Mouse (Mus musculus) liver, adult 2 months (tissue): ENCODE measurements around the gene Filip1.

ENCODE experiments used
- CTCF ChIP-seq: fragments of 200-500 bp; IDR thresholded peaks from 2 replicates; pipeline ENCODE4 v1.5.1; 2011; ENCODE audit warnings: low read depth, low read length, control low read depth
- POLR2A ChIP-seq: fragments of 200-500 bp; IDR thresholded peaks from 2 replicates; pipeline ENCODE4 v1.6.1; 2011; ENCODE audit warnings: low read length, control low read depth; ENCODE audit not compliant: insufficient read depth; ENCODE audit errors: extremely low read depth

- TF ChIP-seq POLR2A (no peak), CTCF (no peak)
These were observed 43.1 kb downstream of the Filip1 start for GRCm38 (mm10) chr9:79969544-79969943.
